Mouse (Mus musculus): ENCODE measurements at regions not wholly inside any gene's neighbourhood (a gene's known extent, or its start where the extent isn't known, plus 50 kb on each side); places are given as distances from the start of the nearest gene placed in this dataset.

- TF ChIP-seq CTCF (IDR thresholded peaks at IDR 0.05; ENCODE audit: borderline replicate concordance, extremely low read depth, insufficient read depth, insufficient read length) (no peak), POLR2A (IDR thresholded peaks at IDR 0.05; ENCODE audit: borderline replicate concordance, extremely low read depth, insufficient read depth, insufficient read length, poor library complexity, severe bottlenecking) (no peak)
Measured at GRCm38 (mm10) chr15:31819219-31819618, 217.6 kb downstream of the Fam173b start.
